Mouse (Mus musculus): ENCODE results near the gene Efnb2. TPM values are rescaled to one million over a fixed set of nuclear protein-coding genes. Genes with fewer than 3 reads are reported as not detected.

Gene Efnb2
- polyA plus RNA-seq, 1 experiment from 2014 or later, result 16.2 TPM

- Histone ChIP-seq H3K4me3 (replicated peaks) (no peak overlapping the region), H3K27me3 (peaks cover 22% of the 10 kb centered on the region; the same call in 1 of the 2 replicates), H3K4me1 (replicated peaks) (peaks cover 26% of the 10 kb centered on the region), H3K9ac (replicated peaks) (no peak overlapping the region), H3K27ac (no peak overlapping the region), H3K36me3 (peaks cover 23% of the 10 kb centered on the region), H3K9me3 (no peaks in the 10 kb centered on the region), H3K4me2 (replicated peaks) (no peak overlapping the region)
- no peak for ATAC-seq
- WGBS, result 68% methylated on average over 8 of the region's 8 CpGs
Observed at GRCm38 (mm10) chr8:8623486-8623885, 37.6 kb downstream of the Efnb2 start.

- H3K4me1 ChIP-seq (replicated peaks), result peaks cover 26% of the 10 kb centered on the region
Observed at GRCm38 (mm10) chr8:8622476-8622875, 38.6 kb downstream of the Efnb2 start.

GRCm38 (mm10) chr8:8622031-8622430, 39.0 kb downstream of the Efnb2 start:
- H3K36me3 ChIP-seq, result peaks cover 23% of the 10 kb centered on the region
- H3K9ac ChIP-seq (replicated peaks), result no peak overlapping the region
- no peak for ATAC-seq
- H3K27ac ChIP-seq, result no peak overlapping the region
- H3K4me1 ChIP-seq (replicated peaks), result peaks cover 26% of the 10 kb centered on the region
- peaks cover 22% of the 10 kb centered on the region; the same call in 1 of the 2 replicates for H3K27me3 ChIP-seq
- no peaks in the 10 kb centered on the region for H3K9me3 ChIP-seq
- H3K4me3 ChIP-seq (replicated peaks), result no peak overlapping the region
- no peak overlapping the region for H3K4me2 ChIP-seq (replicated peaks)
- 83% methylated on average over 12 of the region's 12 CpGs for WGBS

More at GRCm38 (mm10) chr8:8622476-8622875, 38.6 kb downstream of the Efnb2 start:
- Histone ChIP-seq H3K4me3 (replicated peaks) (no peak overlapping the region), H3K27ac (no peak overlapping the region), H3K9ac (replicated peaks) (no peak overlapping the region), H3K27me3 (peaks cover 22% of the 10 kb centered on the region; the same call in 1 of the 2 replicates), H3K4me2 (replicated peaks) (no peak overlapping the region), H3K36me3 (peaks cover 23% of the 10 kb centered on the region), H3K9me3 (no peaks in the 10 kb centered on the region)
- ATAC-seq, result no peak
- WGBS, result 90% methylated on average over 3 of the region's 3 CpGs

- ATAC-seq, result no peak
- Histone ChIP-seq H3K9me3 (no peaks in the 10 kb centered on the region), H3K36me3 (peaks cover 27% of the 10 kb centered on the region), H3K27ac (no peak overlapping the region), H3K4me3 (replicated peaks) (no peak overlapping the region), H3K4me2 (replicated peaks) (no peak overlapping the region), H3K27me3 (peaks cover 22% of the 10 kb centered on the region; the same call in 1 of the 2 replicates), H3K4me1 (replicated peaks) (peaks cover 26% of the 10 kb centered on the region), H3K9ac (replicated peaks) (no peak overlapping the region)
- WGBS, result 91% methylated on average over 16 of the region's 16 CpGs
Observed at GRCm38 (mm10) chr8:8621236-8621917, 39.7 kb downstream of the Efnb2 start.

GRCm38 (mm10) chr8:8620536-8620935, 40.5 kb downstream of the Efnb2 start:
- H3K4me2 ChIP-seq (replicated peaks), result no peak overlapping the region
- peaks cover 22% of the 10 kb centered on the region; the same call in 1 of the 2 replicates for H3K27me3 ChIP-seq
- no peak overlapping the region for H3K27ac ChIP-seq
- H3K36me3 ChIP-seq, result peaks cover 27% of the 10 kb centered on the region
- no peak overlapping the region for H3K4me3 ChIP-seq (replicated peaks)
- ATAC-seq, result peak; percentile 22; the same call in 1 of the 2 replicates
- 92% methylated on average over 21 of the region's 21 CpGs for WGBS
- no peak overlapping the region for H3K9ac ChIP-seq (replicated peaks)
- peaks cover 26% of the 10 kb centered on the region for H3K4me1 ChIP-seq (replicated peaks)
- H3K9me3 ChIP-seq, result no peaks in the 10 kb centered on the region

- Histone ChIP-seq H3K36me3 (peaks cover 27% of the 10 kb centered on the region), H3K4me2 (replicated peaks) (no peak overlapping the region), H3K9ac (replicated peaks) (no peak overlapping the region), H3K4me3 (replicated peaks) (no peak overlapping the region), H3K9me3 (no peaks in the 10 kb centered on the region), H3K27me3 (peaks cover 25% of the 10 kb centered on the region; the same call in 1 of the 2 replicates), H3K27ac (no peak overlapping the region), H3K4me1 (replicated peaks) (peaks cover 26% of the 10 kb centered on the region)
- WGBS, result 28% methylated on average over 19 of the region's 19 CpGs
- ATAC-seq, result peak; percentile 71
Observed at GRCm38 (mm10) chr8:8619221-8620194, 41.5 kb downstream of the Efnb2 start.

GRCm38 (mm10) chr8:8613844-8614243, 47.2 kb downstream of the Efnb2 start:
- H3K27me3 ChIP-seq, result peaks cover 26% of the 10 kb centered on the region
- no peak overlapping the region for H3K4me2 ChIP-seq (replicated peaks)
- no peak overlapping the region for H3K4me3 ChIP-seq (replicated peaks)
- no peak overlapping the region for H3K9ac ChIP-seq (replicated peaks)
- 81% methylated on average over 1 of the region's 1 CpGs for WGBS
- ATAC-seq, result no peak
- peaks cover 10% of the 10 kb centered on the region for H3K4me1 ChIP-seq (replicated peaks)
- H3K27ac ChIP-seq, result no peak overlapping the region
- H3K36me3 ChIP-seq, result 0 out of 2 replicates have a peak, but pooled peaks cover 5% of the 10 kb centered on the region
- H3K9me3 ChIP-seq, result no peaks in the 10 kb centered on the region

GRCm38 (mm10) chr8:8611928-8612327, 49.1 kb downstream of the Efnb2 start:
- Histone ChIP-seq H3K4me2 (replicated peaks) (no peak overlapping the region), H3K27me3 (peaks cover 34% of the 10 kb centered on the region), H3K9me3 (no peaks in the 10 kb centered on the region), H3K9ac (replicated peaks) (no peak overlapping the region), H3K4me1 (replicated peaks) (peaks cover 10% of the 10 kb centered on the region), H3K36me3 (0 out of 2 replicates have a peak, but pooled peaks cover 4% of the 10 kb centered on the region), H3K4me3 (replicated peaks) (no peak overlapping the region), H3K27ac (no peak overlapping the region)
- no peak for ATAC-seq
- 82% methylated on average over 4 of the region's 4 CpGs for whole genome bisulfite sequencing

- no peak overlapping the region for H3K9ac ChIP-seq (replicated peaks)
- no peak overlapping the region for H3K4me2 ChIP-seq (replicated peaks)
- H3K36me3 ChIP-seq, result no peaks in the 10 kb centered on the region
- no peaks in the 10 kb centered on the region for H3K9me3 ChIP-seq
- H3K4me1 ChIP-seq (replicated peaks), result peaks cover 10% of the 10 kb centered on the region
- no peak overlapping the region for H3K4me3 ChIP-seq (replicated peaks)
- H3K27ac ChIP-seq, result no peak overlapping the region
- 15% methylated on average over 7 of the region's 7 CpGs for WGBS
- H3K27me3 ChIP-seq, result peaks cover 40% of the 10 kb centered on the region
- ATAC-seq, result no peak
Observed at GRCm38 (mm10) chr8:8609791-8610190, 51.3 kb downstream of the Efnb2 start.

GRCm38 (mm10) chr8:8609141-8609540, 51.9 kb downstream of the Efnb2 start:
- Histone ChIP-seq H3K9me3 (no peaks in the 10 kb centered on the region), H3K4me1 (replicated peaks) (peaks cover 10% of the 10 kb centered on the region), H3K36me3 (no peaks in the 10 kb centered on the region), H3K27ac (no peak overlapping the region), H3K9ac (replicated peaks) (no peak overlapping the region), H3K27me3 (peaks cover 41% of the 10 kb centered on the region), H3K4me3 (replicated peaks) (no peak overlapping the region), H3K4me2 (replicated peaks) (no peak overlapping the region)
- no peak for ATAC-seq
- 13% methylated on average over 5 of the region's 5 CpGs for WGBS

GRCm38 (mm10) chr8:8605621-8606020, 55.4 kb downstream of the Efnb2 start:
- Histone ChIP-seq H3K4me2 (replicated peaks) (no peak overlapping the region), H3K27me3 (peaks cover 51% of the 10 kb centered on the region), H3K4me3 (replicated peaks) (no peak overlapping the region), H3K9ac (replicated peaks) (no peak overlapping the region), H3K9me3 (no peaks in the 10 kb centered on the region), H3K27ac (no peak overlapping the region), H3K36me3 (no peaks in the 10 kb centered on the region), H3K4me1 (replicated peaks) (peaks cover 10% of the 10 kb centered on the region)
- 88% methylated on average over 4 of the region's 4 CpGs for WGBS
- ATAC-seq, result no peak

GRCm38 (mm10) chr8:8603875-8604274, 57.2 kb downstream of the Efnb2 start:
- Histone ChIP-seq H3K4me1 (replicated peaks) (no peaks in the 10 kb centered on the region), H3K4me2 (replicated peaks) (no peak overlapping the region), H3K9ac (replicated peaks) (no peak overlapping the region), H3K27me3 (peaks cover 41% of the 10 kb centered on the region), H3K36me3 (no peaks in the 10 kb centered on the region), H3K9me3 (no peaks in the 10 kb centered on the region), H3K27ac (no peak overlapping the region), H3K4me3 (replicated peaks) (no peak overlapping the region)
- WGBS, result 85% methylated on average over 6 of the region's 6 CpGs
- no peak for ATAC-seq

Measured in midbrain, embryonic 13.5 days (tissue).